Mouse (Mus musculus): Measurements from ENCODE around the gene Fggy.

GRCm38 (mm10) chr4:95847219-95847618, 289.9 kb downstream of the Fggy start:
- no peak for TF ChIP-seq CTCF (IDR thresholded peaks at IDR 0.05; ENCODE audit: low read depth)
- TF ChIP-seq EP300 (IDR thresholded peaks at IDR 0.05; ENCODE audit: low read depth) = no peak

All from liver, embryonic 14.5 days (tissue).